Mouse (Mus musculus): ENCODE results near the gene Olfr432.
"Not testable (repeated sequence)": the region's sequence is repeated elsewhere in the genome, so short reads cannot be mapped to it uniquely, and the experiment has no call there.

DNA sequence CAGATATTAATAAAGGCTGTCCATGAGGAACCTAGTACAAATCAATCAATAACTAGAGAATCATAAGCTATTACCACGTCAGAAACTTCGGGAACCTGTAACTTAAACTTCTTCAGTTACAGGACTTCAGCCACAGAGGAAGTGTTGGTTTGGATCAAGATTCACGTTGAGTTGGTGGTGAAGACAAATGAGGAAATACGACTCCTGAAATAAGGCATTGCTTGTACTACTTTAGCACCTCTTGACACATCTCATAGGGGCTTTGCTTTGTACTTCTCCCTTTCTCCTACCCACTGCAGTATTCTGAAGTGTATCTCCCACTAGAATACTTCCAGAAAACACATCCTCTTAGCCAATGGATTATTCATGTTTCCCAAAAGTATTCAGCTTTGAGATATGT is 352 bp downstream of the Olfr432 start:
- not testable (repeated sequence) for TF ChIP-seq CTCF (IDR thresholded peaks at IDR 0.05; ENCODE audit: extremely low read depth, insufficient read depth, insufficient read length, insufficient replicate concordance); POLR2A (IDR thresholded peaks at IDR 0.05; ENCODE audit: low read depth, low read length)
